In the genomic region with DNA sequence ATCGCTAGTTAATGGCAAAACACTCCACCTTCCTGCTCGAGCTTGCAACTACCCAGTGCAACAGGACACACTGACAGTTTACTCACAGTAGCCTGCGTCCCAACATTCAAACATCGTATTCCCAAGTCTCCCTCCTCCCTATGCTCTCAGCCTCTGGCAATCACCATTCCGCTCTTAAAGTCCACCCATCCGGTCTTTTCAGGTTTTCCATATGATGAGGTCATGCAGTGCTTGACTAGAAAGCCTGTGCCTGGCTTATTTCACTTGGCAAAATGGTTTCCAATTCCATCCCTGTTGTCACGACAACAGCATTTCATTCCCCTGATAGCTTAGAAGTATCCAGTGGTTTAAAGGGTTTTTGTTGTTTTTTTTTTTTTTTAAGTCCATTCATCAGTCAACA, we compare ENCODE assay signal across 14 mouse cellular contexts.
DNase-seq lines count a peak whose midpoint lies in the region; ATAC-seq and TF ChIP-seq lines count a peak whose summit lies in the region.
"Had no signal": no experiment of that assay in that cellular context is flagged by ENCODE, and none has a peak within 500 bp of the region (broad histone marks: within the 10 kb centered on the region; RNA-seq: fewer than 3 reads in every experiment).

No protein-coding gene starts in this region.

- peak; percentile 72 for DNase-seq in embryo, embryonic 10.5 days (ENCODE audit: low spot score)
- DNase-seq in midbrain, embryonic 10.5 days (ENCODE audit: low spot score): peak; percentile 41
- no peak for DNase-seq in adrenal gland, postnatal 10 days
- no peak for DNase-seq in lung, adult 18-20 months
- DNase-seq in yolk sac, embryonic 10.5 days (ENCODE audit: low spot score): no peak
- DNase-seq in spleen, adult 12 weeks (ENCODE audit: low spot score): no peak
- DNase-seq: cerebellum, adult 11 months; kidney, postnatal 25 days; lung, embryonic 14.5 days; right cerebral cortex, postnatal 4 days had no signal

- H3K27me3 ChIP-seq in ES-Bruce4 (ENCODE audit: control insufficient read depth, insufficient read depth, low read length, poor library complexity, severe bottlenecking): no peaks in the 10 kb centered on the region
- H3K27me3 ChIP-seq in heart, embryonic 14.5 days (ENCODE audit: control insufficient read depth, insufficient read depth, low read length): no peaks in the 10 kb centered on the region; the same call in 1 of the 2 replicates
- peaks cover 17% of the 10 kb centered on the region for H3K27me3 ChIP-seq in midbrain, embryonic 10.5 days (ENCODE audit: low read depth, poor library complexity, severe bottlenecking)
- H3K27me3 ChIP-seq: CH12.LX had no signal

- peak; percentile 53; the same call in 1 of the 2 replicates for ATAC-seq in heart, embryonic 14.5 days (ENCODE audit: insufficient number of reproducible peaks, insufficient read depth, low FRiP score, low read depth)

- TF ChIP-seq POLR2A in ES-Bruce4 (IDR thresholded peaks at IDR 0.05; ENCODE audit: insufficient read depth, low read length): no peak

- no peak overlapping the region for H3K4me3 ChIP-seq in ES-Bruce4 (ENCODE audit: low read depth, low read length)
- H3K4me3 ChIP-seq in heart, embryonic 14.5 days (ENCODE audit: control insufficient read depth in 1 of 2, insufficient read depth in 1 of 2, low read depth in 1 of 2, low read length in 2 of 2): no peak overlapping the region
- 0 out of 2 replicates have a peak overlapping the region, but pooled peaks have one; percentile 11 for H3K4me3 ChIP-seq in midbrain, embryonic 10.5 days
- H3K4me3 ChIP-seq: erythroblast, embryonic 14.5 days had no signal

- no peak for TF ChIP-seq CTCF in ES-Bruce4 (IDR thresholded peaks at IDR 0.05; ENCODE audit: low read depth, low read length)

- peak overlapping the region; percentile 40 for H3K4me2 ChIP-seq in heart, embryonic 14.5 days (ENCODE audit: low read length)
- H3K4me2 ChIP-seq: lung, embryonic 14.5 days had no signal

- H3K4me1 ChIP-seq in ES-Bruce4 (ENCODE audit: control insufficient read depth, insufficient read depth, low read length): peaks cover 8% of the 10 kb centered on the region
- H3K4me1 ChIP-seq in heart, embryonic 14.5 days (ENCODE audit: control insufficient read depth in 2 of 2, insufficient read depth in 2 of 2, low read length in 2 of 2): peaks cover 6 to 19% of the 10 kb centered on the region in 2 experiments
- peaks cover 36% of the 10 kb centered on the region for H3K4me1 ChIP-seq in midbrain, embryonic 10.5 days

- no peak for TF ChIP-seq EP300 in ES-Bruce4 (IDR thresholded peaks at IDR 0.05; ENCODE audit: insufficient read depth, low read depth, low read length)

- no peaks in the 10 kb centered on the region for H3K9me3 ChIP-seq in ES-Bruce4 (replicated peaks; ENCODE audit: control insufficient read depth, insufficient read depth, low read length, poor library complexity, severe bottlenecking)
- H3K9me3 ChIP-seq in heart, embryonic 14.5 days (ENCODE audit: control insufficient read depth, low read length): no peaks in the 10 kb centered on the region
- H3K9me3 ChIP-seq in midbrain, embryonic 10.5 days (replicated peaks): no peaks in the 10 kb centered on the region

- no peaks in the 10 kb centered on the region for H3K36me3 ChIP-seq in ES-Bruce4 (ENCODE audit: control insufficient read depth, insufficient read depth, low read length, poor library complexity, severe bottlenecking)
- no peaks in the 10 kb centered on the region for H3K36me3 ChIP-seq in heart, embryonic 14.5 days (ENCODE audit: control insufficient read depth, insufficient read depth, low read length)
- H3K36me3 ChIP-seq in midbrain, embryonic 10.5 days: no peaks in the 10 kb centered on the region

- peak overlapping the region; percentile 91 for H3K27ac ChIP-seq in ES-Bruce4 (ENCODE audit: insufficient read depth, low read length)
- peak overlapping the region; percentile 78 to 85 for H3K27ac ChIP-seq in heart, embryonic 14.5 days (replicated peaks in 1 of 2; ENCODE audit: control insufficient read depth in 1 of 2, insufficient read depth in 1 of 2, low read depth in 2 of 2, low read length in 2 of 2)
- H3K27ac ChIP-seq in midbrain, embryonic 10.5 days (replicated peaks): peak overlapping the region; percentile 82

- no peak overlapping the region for H3K9ac ChIP-seq in ES-Bruce4 (ENCODE audit: low read depth, poor library complexity, severe bottlenecking)
- H3K9ac ChIP-seq in heart, embryonic 14.5 days (ENCODE audit: low read length): peak overlapping the region; percentile 42; the same call in 1 of the 2 replicates
- H3K9ac ChIP-seq: lung, embryonic 14.5 days had no signal

- 33% methylated on average over 7 of the region's 7 CpGs for WGBS in heart, embryonic 14.5 days
- WGBS in midbrain, embryonic 10.5 days: 48% methylated on average over 7 of the region's 7 CpGs

Comparison
In these comparisons a context has a peak if more than half of its experiments do, and no peak if none do; other contexts are left out.
1. DNase-seq: peak in embryo, embryonic 10.5 days (single experiment) and midbrain, embryonic 10.5 days (single experiment); none in adrenal gland, postnatal 10 days (single experiment), lung, adult 18-20 months (0 of 2), yolk sac, embryonic 10.5 days (single experiment) and spleen, adult 12 weeks (single experiment).
2. Peak in every context shown above with its lines, with median percentiles within 50 percentile points of each other: H3K27ac ChIP-seq.